Mouse (Mus musculus): ENCODE measurements around the gene Bcl7a.

Gene Bcl7a

DNA sequence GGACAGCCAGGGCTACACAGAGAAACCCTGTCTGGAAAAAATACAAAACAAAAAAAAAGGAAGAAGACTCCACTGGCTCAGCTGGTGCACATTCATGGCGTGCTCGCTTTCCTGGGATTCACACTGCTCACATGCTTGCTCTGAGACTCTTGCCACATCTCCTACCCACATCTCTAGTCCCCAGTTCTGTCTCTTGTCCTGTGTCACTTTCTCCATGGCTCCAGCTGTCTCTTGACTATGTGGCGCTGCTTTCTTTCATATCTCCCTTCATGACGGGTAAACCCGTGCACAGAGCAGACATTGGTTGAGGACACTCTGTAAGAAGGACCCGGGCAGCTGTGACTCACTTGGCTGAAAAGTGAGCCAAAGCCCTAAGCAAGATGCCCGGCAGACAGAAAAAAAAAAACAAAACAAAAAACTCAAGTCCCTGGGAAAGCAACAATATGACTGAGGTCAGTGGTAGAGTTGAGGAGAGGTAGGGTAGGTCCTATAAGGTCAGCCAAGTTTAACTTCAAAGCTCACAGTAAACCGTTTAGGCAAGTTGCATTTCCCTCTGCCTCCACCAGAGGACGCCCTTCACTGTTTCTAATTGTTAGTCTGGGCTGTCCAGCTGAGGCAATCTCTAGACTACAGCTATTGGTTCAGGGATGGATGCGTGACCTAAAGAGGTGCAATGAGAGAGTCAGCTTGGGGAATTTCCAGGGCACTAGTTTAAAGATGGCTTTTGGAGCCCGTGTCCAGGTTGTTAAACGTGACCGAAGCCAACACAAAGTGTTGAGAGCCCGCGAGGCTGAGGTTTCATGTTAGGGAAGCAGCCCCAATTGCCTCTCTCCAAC is 33.7 kb downstream of the Bcl7a start:
- peak; percentile 53 for DNase-seq (ENCODE audit: low spot score)

- DNase-seq (ENCODE audit: low spot score) = no peak
These were observed 35.1 kb downstream of the Bcl7a start for GRCm38 (mm10) chr5:123378712-123379111.

GRCm38 (mm10) chr5:123379504-123379931 is 35.9 kb downstream of the Bcl7a start:
- DNase-seq (ENCODE audit: low spot score) = no peak

DNA sequence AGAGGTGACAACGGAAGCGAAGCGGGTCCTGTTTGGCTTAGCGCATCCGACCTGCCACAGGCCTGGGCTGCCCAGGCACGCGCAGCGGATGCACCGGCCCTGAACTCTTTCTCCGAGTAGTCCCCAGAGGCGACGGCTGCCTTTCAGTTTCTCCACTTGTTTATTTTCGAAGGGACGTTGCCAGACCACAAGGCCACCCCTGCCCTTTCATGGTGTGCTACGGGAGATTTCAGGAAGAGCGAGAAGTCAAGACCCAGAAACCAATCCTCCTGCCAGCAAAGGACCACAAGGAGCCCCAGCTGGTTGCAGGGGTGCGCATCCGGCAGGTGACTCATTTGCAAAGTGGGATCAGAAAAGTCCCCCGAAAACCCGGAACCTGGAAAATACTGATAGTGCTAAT is 38.3 kb downstream of the Bcl7a start:
- DNase-seq (ENCODE audit: low spot score) = no peak

GRCm38 (mm10) chr5:123382686-123383085 is 39.1 kb downstream of the Bcl7a start:
- no peak for DNase-seq (ENCODE audit: low spot score)

GRCm38 (mm10) chr5:123388452-123388851 is 44.8 kb downstream of the Bcl7a start:
- DNase-seq (ENCODE audit: low spot score) = no peak

DNA sequence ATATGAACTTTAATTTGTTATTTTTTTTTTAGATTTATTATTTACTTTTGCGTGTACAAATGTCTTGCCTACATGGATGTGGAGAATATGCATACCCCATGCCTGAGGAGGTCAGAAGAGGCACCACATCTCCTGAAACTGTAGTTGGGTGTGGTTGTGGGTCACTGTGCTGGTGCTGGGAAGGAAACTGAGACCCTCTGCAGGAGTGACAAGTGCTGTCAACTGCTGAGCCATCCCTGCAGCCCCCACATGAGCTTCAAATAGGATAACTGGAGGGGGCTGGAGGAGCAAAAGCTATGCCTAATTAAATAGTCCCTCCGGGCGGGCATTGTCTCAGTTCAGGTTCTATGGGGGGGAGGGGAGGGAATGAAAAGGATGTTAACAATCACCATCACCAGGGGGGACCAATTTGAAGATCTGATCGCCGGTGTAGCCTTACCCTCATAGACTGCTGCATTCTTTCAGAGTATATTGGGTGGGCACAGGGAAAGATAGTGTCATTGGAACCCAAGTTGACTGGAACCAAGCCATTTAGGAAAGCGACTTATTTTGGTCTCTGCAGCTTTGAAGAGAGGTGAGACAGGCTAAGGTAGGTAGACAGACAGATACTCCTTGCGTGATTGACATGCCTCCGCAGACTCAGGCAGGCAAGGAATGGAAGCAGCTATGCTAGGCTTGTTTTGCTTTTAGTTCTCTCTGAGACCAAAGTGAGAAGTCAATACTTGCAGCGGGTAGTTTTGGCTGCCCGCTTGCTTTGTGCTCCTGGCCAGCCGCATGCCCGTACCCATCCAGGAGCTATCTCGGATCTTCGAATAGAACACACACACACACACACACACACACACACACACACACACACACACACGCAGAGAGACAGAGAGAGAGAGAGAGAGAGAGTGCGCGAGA is 47.2 kb downstream of the Bcl7a start:
- DNase-seq (ENCODE audit: low spot score) = no peak

DNA sequence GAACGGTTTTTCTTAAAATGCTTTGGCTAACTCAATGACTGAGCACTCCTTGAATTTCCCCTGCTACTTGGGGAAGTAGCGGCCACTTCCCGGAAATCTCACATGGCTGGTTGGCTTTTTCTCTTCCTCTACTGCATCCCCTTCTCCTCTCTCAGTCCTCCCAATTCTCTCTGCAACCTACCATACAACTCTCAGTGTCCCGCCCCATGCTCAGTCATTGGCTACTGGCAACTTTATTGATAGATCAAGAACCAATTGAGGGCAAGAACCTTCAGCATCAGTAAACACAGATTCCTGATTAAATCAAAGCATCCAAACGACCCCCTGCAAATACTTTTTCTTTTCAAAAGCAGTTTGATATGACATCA is 47.8 kb downstream of the Bcl7a start:
- DNase-seq (ENCODE audit: low spot score) = no peak

DNA sequence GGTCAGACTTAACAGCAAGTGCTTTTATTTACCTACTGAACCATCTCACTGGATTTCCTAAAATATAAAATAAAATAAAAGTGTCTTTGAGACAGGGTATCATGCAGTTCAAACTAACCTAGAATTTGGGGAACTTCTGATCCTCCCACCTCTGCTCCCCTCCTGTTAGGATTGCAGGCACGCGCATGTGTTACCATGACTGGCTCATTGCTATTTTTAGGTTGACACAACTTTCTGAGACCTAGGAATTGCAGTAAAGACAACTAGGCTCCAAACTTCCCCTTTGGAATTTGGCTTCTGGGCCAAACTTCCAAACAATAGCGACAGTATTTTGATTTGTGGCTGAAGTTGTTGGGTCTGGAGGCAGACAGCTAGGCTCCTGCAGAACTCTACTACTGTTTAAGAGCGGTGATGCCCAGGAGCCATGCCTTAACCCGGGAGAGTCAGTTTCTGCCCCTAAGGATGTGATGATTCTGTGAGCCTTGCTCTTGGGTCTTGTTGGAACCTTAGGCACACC is 50.2 kb downstream of the Bcl7a start:
- no peak for DNase-seq (ENCODE audit: low spot score)

DNA sequence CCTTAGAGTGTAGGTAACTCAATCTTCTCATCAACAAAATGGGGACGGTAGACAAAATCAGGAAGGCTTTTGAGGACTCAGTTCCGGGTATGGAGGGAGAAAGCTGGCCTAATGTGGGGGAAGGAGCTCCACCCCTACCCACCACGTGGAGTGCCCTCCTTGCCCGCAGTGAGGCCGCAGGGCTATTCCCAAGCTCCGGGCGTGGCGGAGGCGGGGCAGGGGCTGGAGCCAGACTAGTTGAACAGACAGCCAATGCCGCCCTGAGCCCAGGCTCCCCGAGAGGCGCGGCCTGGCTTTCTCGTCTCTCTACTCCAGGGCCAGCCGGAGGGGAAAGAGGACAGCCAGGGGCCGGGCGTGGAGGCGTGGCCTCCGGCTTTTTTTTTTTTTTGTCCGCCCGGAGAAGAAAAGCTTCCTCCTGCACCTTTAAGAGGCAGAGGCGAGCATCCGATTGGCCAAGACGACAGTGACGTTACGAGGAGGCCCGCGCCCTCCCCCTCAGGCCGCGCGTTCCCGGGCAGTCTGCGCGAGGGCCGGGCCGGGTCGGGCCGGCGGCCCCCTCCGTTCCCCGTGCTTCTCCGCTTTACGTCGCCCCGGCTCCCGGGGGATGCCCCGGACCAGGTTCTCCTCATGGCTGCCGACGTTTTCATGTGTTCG is 50.8 kb downstream of the Bcl7a start, which contains the start of gene Mlxip:
Mlxip (plus strand) TSS at position 496 of the 654 bp plus-strand sequence.
- peak; percentile 82 for DNase-seq (ENCODE audit: low spot score)

DNA sequence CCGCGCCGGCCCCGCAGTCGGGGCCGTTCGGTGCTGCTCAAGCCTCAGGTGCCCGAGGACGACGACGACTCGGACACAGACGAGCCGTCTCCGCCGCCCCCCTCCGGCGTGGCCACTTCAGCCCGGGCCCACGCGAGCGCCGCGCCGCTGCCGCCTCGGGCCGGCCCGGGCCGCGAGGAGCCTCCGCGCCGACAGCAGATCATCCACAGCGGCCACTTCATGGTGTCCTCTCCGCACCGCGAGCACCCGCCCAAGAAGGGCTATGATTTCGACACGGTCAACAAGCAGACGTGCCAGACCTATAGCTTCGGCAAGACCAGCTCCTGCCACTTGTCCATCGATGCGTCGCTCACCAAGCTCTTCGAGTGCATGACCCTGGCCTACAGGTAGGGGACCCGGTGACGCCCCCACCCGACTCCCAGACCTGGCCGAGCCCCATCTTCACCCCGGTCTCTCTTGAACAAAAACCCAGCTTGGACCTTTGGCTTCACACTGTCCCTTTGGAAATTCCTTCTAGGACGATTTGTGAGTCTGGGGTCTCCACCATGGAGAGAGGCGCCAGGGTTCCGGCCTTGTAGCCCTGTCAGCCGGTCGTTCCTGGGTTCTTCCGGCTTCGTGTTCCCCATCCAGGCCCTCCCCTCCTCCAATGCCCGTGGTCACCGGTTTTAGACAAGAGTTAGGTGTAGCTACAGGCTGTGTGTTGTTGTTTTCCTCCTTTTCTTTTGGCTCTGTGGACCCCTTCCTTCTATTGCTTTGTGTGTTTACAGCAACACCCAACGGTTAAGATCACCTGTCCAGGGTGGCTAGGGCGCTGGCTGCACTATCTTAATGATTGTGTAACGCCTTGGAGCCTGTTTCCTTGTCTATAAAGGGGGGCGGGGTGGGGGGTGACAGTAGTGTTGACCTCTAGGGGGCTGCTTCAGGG is 51.6 kb downstream of the Bcl7a start:
- DNase-seq (ENCODE audit: low spot score) = no peak

- DNase-seq (ENCODE audit: low spot score) = no peak
These were observed 53.3 kb downstream of the Bcl7a start for GRCm38 (mm10) chr5:123396901-123397464.

GRCm38 (mm10) chr5:123397786-123398185 is 54.2 kb downstream of the Bcl7a start:
- DNase-seq (ENCODE audit: low spot score) = no peak

- DNase-seq (ENCODE audit: low spot score) = no peak
These were observed 55.3 kb downstream of the Bcl7a start for GRCm38 (mm10) chr5:123398856-123399498.

- DNase-seq (ENCODE audit: low spot score) = no peak
These were observed 60.8 kb downstream of the Bcl7a start for GRCm38 (mm10) chr5:123404480-123404879.

DNA sequence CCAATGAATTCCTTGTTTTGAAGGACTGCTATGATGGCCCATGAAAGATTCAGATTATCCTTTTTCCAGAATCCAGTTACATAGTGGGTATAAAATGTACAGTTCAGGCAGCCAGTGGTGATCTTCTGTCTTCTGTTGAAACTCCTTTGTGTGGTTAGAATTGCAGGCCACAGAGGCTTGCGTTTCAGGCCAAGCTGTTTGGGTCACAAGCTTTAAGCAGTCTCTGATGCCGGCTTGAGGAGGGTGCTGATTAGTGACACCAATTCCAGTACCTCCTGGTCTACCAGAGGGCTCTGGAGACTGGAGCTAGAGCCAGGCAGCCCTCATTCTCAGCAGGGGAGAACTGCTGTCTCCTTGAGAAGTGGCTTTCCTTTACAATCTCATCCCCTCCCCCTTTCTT is 63.3 kb downstream of the Bcl7a start:
- DNase-seq (ENCODE audit: low spot score) = no peak

DNA sequence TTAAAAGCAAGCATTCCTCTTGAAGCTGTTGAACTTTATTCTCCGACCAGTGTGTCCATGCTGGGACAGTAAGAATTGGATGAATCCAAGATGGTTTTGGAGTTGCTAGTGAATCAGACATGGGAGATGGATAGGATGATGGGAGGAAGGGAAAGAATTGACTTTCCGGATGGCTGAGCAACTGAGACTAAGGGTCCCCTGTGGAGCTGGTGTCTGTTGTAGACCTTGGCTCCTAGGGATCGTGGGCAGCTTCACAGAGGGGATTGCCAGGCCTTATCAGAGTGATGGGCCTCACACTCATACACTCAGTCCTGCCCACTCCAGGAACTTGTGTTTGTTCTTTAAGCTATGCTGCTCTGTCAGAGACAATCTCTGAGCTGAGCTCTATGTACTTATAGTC is 64.5 kb downstream of the Bcl7a start:
- no peak for DNase-seq (ENCODE audit: low spot score)

- no peak for DNase-seq (ENCODE audit: low spot score)
These were observed 68.6 kb downstream of the Bcl7a start for GRCm38 (mm10) chr5:123412193-123412592.

GRCm38 (mm10) chr5:123413866-123414363 is 70.3 kb downstream of the Bcl7a start:
- no peak for DNase-seq (ENCODE audit: low spot score)

DNA sequence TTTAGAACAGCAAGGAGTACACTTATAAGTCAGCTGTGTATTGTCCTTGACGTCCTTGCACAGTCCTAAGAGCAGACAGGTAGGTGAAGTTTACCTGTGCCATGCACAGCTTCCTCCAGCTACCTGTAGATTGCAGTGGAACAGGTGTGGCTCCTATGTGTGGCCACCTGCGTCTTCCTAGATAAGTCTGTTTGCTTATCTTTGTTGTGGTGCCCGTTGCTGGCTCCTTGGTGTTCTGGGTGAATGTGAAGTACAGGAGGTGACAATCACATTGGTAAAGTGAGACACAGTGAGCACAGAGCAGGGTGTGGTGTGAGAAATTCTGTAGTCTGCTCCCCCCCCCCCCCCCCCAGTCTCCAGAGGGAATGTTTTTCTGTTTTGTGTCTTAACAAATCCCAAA is 72.5 kb downstream of the Bcl7a start:
- no peak for DNase-seq (ENCODE audit: low spot score)
